Mouse (Mus musculus) heart, embryonic 14.5 days (tissue): ENCODE measurements at regions not wholly inside any gene's neighbourhood (a gene's known extent, or its start where the extent isn't known, plus 50 kb on each side); places are given as distances from the start of the nearest gene placed in this dataset.

ENCODE experiments used
- ATAC-seq: fragments of 200-750 bp; cut with Nextera tagmentation; 2 replicates; pipeline ENCODE4 v1.8.0; 2017; ENCODE audit warnings: low read depth, moderate TSS enrichment; ENCODE audit not compliant: insufficient number of reproducible peaks, insufficient read depth, low FRiP score
- H3K27ac ChIP-seq, 2 experiments: fragments of 200-500 bp in 1 of 2; fragments of 300-500 bp in 1 of 2; sonication (generic) in 1 of 2; replicated peaks in 1 of 2; 2 replicates each; pipeline ENCODE4 v1.5.1; 2012 to 2014; ENCODE audit warnings: low read depth in 2 of 2, low read length in 2 of 2, control low read depth in 1 of 2, mild to moderate bottlenecking in 1 of 2, mixed read lengths in 1 of 2; ENCODE audit not compliant: control insufficient read depth in 1 of 2, insufficient read depth in 1 of 2
- H3K27me3 ChIP-seq: fragments of 300-500 bp; sonication (generic); 2 replicates; pipeline ENCODE4 v1.6.1; 2014; ENCODE audit warnings: mild to moderate bottlenecking, low read length, control low read depth; ENCODE audit not compliant: control insufficient read depth, insufficient read depth
- H3K36me3 ChIP-seq: fragments of 300-500 bp; sonication (generic); 2 replicates; pipeline ENCODE4 v1.6.1; 2014; ENCODE audit warnings: mild to moderate bottlenecking, control low read depth, low read length, mixed read lengths; ENCODE audit not compliant: control insufficient read depth, insufficient read depth
- H3K4me1 ChIP-seq, 2 experiments: fragments of 200-500 bp in 1 of 2; fragments of 300-500 bp in 1 of 2; sonication (generic) in 1 of 2; 2 replicates each; pipeline ENCODE4 v1.6.1; 2012 to 2014; ENCODE audit warnings: low read length in 2 of 2, control low read depth in 1 of 2, mixed read lengths in 1 of 2; ENCODE audit not compliant: control insufficient read depth in 2 of 2, insufficient read depth in 2 of 2
- H3K4me2 ChIP-seq: fragments of 300-500 bp; sonication (generic); 2 replicates; pipeline ENCODE4 v1.6.1; 2014; ENCODE audit warnings: mild to moderate bottlenecking, low read length
- H3K4me3 ChIP-seq, 2 experiments: fragments of 200-500 bp in 1 of 2; fragments of 300-500 bp in 1 of 2; sonication (generic) in 1 of 2; 2 replicates each; pipeline ENCODE4 v1.5.1; 2012 to 2014; ENCODE audit warnings: low read length in 2 of 2, mild to moderate bottlenecking in 2 of 2, control low read depth in 1 of 2, low read depth in 1 of 2, moderate library complexity in 1 of 2; ENCODE audit not compliant: control insufficient read depth in 1 of 2, insufficient read depth in 1 of 2
- H3K9ac ChIP-seq: fragments of 300-500 bp; sonication (generic); 2 replicates; pipeline ENCODE4 v1.6.1; 2014; ENCODE audit warnings: mild to moderate bottlenecking, low read length
- H3K9me3 ChIP-seq: fragments of 300-500 bp; sonication (generic); 2 replicates; pipeline ENCODE4 v1.6.1; 2016; ENCODE audit warnings: low read length, control low read depth; ENCODE audit not compliant: control insufficient read depth
- WGBS: fragments of 180-500 bp; shearing (Covaris S2); extraction: QIAGEN DNeasy Blood & Tissue Kit; methylation state at CpG from one replicate; pipeline ENCODE4 v1.1.7; 2014; 5-methylcytosine and 5-hydroxymethylcytosine counted together

DNA sequence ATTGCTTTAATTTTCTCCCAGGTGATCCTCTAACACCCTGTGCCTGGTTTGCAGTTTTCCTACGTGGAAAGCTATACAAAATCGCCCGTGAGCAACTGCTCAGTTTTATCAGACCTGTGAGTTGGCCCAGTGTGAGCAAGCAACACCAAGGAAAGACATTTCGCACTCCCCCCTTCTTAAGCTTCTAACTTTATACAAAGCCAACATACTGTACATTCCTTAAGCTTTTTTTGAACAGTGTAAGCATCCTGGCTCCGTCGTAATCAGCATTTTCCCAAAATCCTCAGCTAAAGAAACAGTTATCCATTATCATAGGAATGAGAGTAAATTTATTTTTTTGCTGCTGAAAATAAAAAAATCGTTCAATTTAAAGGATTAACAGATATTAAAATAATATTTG, 52.0 kb upstream of the Rgmb start:
- 50% methylated on average over 7 of the region's 7 CpGs for WGBS
- no peak overlapping the region for H3K4me3 ChIP-seq
- no peaks in the 10 kb centered on the region for H3K4me1 ChIP-seq
- no peak overlapping the region for H3K4me2 ChIP-seq
- no peak for ATAC-seq
- H3K36me3 ChIP-seq, result no peaks in the 10 kb centered on the region
- no peaks in the 10 kb centered on the region for H3K27me3 ChIP-seq
- no peak overlapping the region for H3K27ac ChIP-seq
- no peaks in the 10 kb centered on the region for H3K9me3 ChIP-seq
- no peak overlapping the region for H3K9ac ChIP-seq

GRCm38 (mm10) chr17:15882245-15882644, 51.4 kb upstream of the Rgmb start:
- Histone ChIP-seq H3K9ac (no peak overlapping the region), H3K4me2 (no peak overlapping the region), H3K27me3 (no peaks in the 10 kb centered on the region), H3K4me1 (no peaks in the 10 kb centered on the region), H3K36me3 (no peaks in the 10 kb centered on the region), H3K27ac (no peak overlapping the region), H3K4me3 (no peak overlapping the region), H3K9me3 (no peaks in the 10 kb centered on the region)
- 88% methylated on average over 2 of the region's 2 CpGs for WGBS
- ATAC-seq, result no peak
